Mouse (Mus musculus) liver, postnatal 0 days (tissue): ENCODE results near the gene Itpr2.

Source experiments
- CTCF ChIP-seq: sonication (generic); IDR thresholded peaks from 2 replicates; pipeline ENCODE4 v1.5.1; 2016; ENCODE audit warnings: antibody characterized with exemption, low read depth
- EP300 ChIP-seq: IDR thresholded peaks from 2 replicates; pipeline ENCODE4 v1.6.1; 2016; ENCODE audit warnings: antibody characterized with exemption, low read depth, mild to moderate bottlenecking

- no peak for TF ChIP-seq CTCF
- TF ChIP-seq EP300 = no peak
These were observed 360.9 kb downstream of the Itpr2 start for GRCm38 (mm10) chr6:146140966-146141585.
